Mouse (Mus musculus) E14TG2a.4 (cell line): ENCODE results near the gene Mllt6.

ENCODE experiments used
- H3K27me3 ChIP-seq: 2 replicates; pipeline ENCODE4 v1.6.1; 2014; ENCODE audit warnings: low read length, control low read depth; ENCODE audit not compliant: insufficient read depth
- H3K36me3 ChIP-seq: 2 replicates; pipeline ENCODE4 v1.6.1; 2014; ENCODE audit warnings: low read length, control low read depth; ENCODE audit not compliant: insufficient read depth
- H3K4me1 ChIP-seq: replicated peaks from 2 replicates; pipeline ENCODE4 v1.6.1; 2014; ENCODE audit warnings: low read depth, low read length, control low read depth
- H3K4me3 ChIP-seq: replicated peaks from 2 replicates; pipeline ENCODE4 v1.5.1; 2014; ENCODE audit warnings: mild to moderate bottlenecking, low read length
- H3K9me3 ChIP-seq: 2 replicates; pipeline ENCODE4 v1.6.1; 2014; ENCODE audit warnings: low read length, control low read depth
- CTCF ChIP-seq: conservative IDR thresholded peaks from 2 replicates; pipeline ENCODE4 v1.5.1; 2014; ENCODE audit warnings: low read length
- NANOG ChIP-seq: IDR thresholded peaks from 2 replicates; pipeline ENCODE4 v1.6.1; 2014; ENCODE audit warnings: borderline replicate concordance, low read length, mixed read lengths
- POU5F1 ChIP-seq: IDR thresholded peaks from 2 replicates; pipeline ENCODE4 v1.6.1; 2014; ENCODE audit warnings: low read length, borderline replicate concordance

The Mllt6 gene

GRCm38 (mm10) chr11:97711200-97711900, 48.1 kb downstream of the Mllt6 start:
- no peaks in the 10 kb centered on the region for H3K9me3 ChIP-seq
- no peaks in the 10 kb centered on the region for H3K27me3 ChIP-seq
- 0 out of 2 replicates have a peak overlapping the region, but pooled peaks have one; percentile 10 for H3K4me3 ChIP-seq
- H3K4me1 ChIP-seq = peaks cover 56% of the 10 kb centered on the region
- no peak for TF ChIP-seq POU5F1
- H3K36me3 ChIP-seq = peaks cover 85% of the 10 kb centered on the region

GRCm38 (mm10) chr11:97712286-97712685, 49.1 kb downstream of the Mllt6 start:
- no peak overlapping the region for H3K4me3 ChIP-seq
- no peak for TF ChIP-seq CTCF
- TF ChIP-seq POU5F1 = no peak
- no peak for TF ChIP-seq NANOG
- H3K36me3 ChIP-seq = peaks cover 85% of the 10 kb centered on the region
- peaks cover 52% of the 10 kb centered on the region for H3K4me1 ChIP-seq
- no peaks in the 10 kb centered on the region for H3K9me3 ChIP-seq
- no peaks in the 10 kb centered on the region for H3K27me3 ChIP-seq

GRCm38 (mm10) chr11:97713896-97714295, 50.7 kb downstream of the Mllt6 start:
- Histone ChIP-seq H3K36me3 (peaks cover 85% of the 10 kb centered on the region), H3K27me3 (no peaks in the 10 kb centered on the region), H3K4me1 (peaks cover 61% of the 10 kb centered on the region), H3K4me3 (no peak overlapping the region), H3K9me3 (no peaks in the 10 kb centered on the region)
- TF ChIP-seq CTCF (no peak), POU5F1 (no peak), NANOG (no peak)

GRCm38 (mm10) chr11:97714356-97714755, 51.1 kb downstream of the Mllt6 start:
- H3K9me3 ChIP-seq = no peaks in the 10 kb centered on the region
- peaks cover 61% of the 10 kb centered on the region for H3K4me1 ChIP-seq
- H3K27me3 ChIP-seq = no peaks in the 10 kb centered on the region
- no peak overlapping the region for H3K4me3 ChIP-seq
- TF ChIP-seq POU5F1 (no peak), CTCF (peak; percentile 20), NANOG (no peak)
- peaks cover 85% of the 10 kb centered on the region for H3K36me3 ChIP-seq

- Histone ChIP-seq H3K9me3 (no peaks in the 10 kb centered on the region), H3K4me1 (peaks cover 66% of the 10 kb centered on the region), H3K4me3 (no peak overlapping the region), H3K27me3 (no peaks in the 10 kb centered on the region), H3K36me3 (peaks cover 90% of the 10 kb centered on the region)
- no peak for TF ChIP-seq POU5F1
- no peak for TF ChIP-seq NANOG
- TF ChIP-seq CTCF = no peak
Measured at GRCm38 (mm10) chr11:97714784-97715760, 51.9 kb downstream of the Mllt6 start.

- H3K27me3 ChIP-seq = no peaks in the 10 kb centered on the region
- TF ChIP-seq POU5F1 (no peak), NANOG (no peak), CTCF (no peak)
- H3K4me1 ChIP-seq = peaks cover 68% of the 10 kb centered on the region
- H3K9me3 ChIP-seq = no peaks in the 10 kb centered on the region
- H3K4me3 ChIP-seq = no peak overlapping the region
- H3K36me3 ChIP-seq = peaks cover 95% of the 10 kb centered on the region
Measured at GRCm38 (mm10) chr11:97716021-97716420, 52.8 kb downstream of the Mllt6 start.

GRCm38 (mm10) chr11:97717369-97718280, 54.4 kb downstream of the Mllt6 start:
- Histone ChIP-seq H3K4me1 (peaks cover 52% of the 10 kb centered on the region), H3K4me3 (no peak overlapping the region), H3K36me3 (peaks cover 95% of the 10 kb centered on the region), H3K27me3 (no peaks in the 10 kb centered on the region), H3K9me3 (no peaks in the 10 kb centered on the region)
- TF ChIP-seq POU5F1 (no peak), CTCF (no peak), NANOG (no peak)
